Mouse (Mus musculus) lung, postnatal 36 days (tissue): Measurements from ENCODE around the gene Itsn1.

Experiments
- DNase-seq: peaks from one replicate; pipeline ENCODE4 v3.0.0; 2022; ENCODE audit warnings: mixed read lengths

The Itsn1 gene

DNA sequence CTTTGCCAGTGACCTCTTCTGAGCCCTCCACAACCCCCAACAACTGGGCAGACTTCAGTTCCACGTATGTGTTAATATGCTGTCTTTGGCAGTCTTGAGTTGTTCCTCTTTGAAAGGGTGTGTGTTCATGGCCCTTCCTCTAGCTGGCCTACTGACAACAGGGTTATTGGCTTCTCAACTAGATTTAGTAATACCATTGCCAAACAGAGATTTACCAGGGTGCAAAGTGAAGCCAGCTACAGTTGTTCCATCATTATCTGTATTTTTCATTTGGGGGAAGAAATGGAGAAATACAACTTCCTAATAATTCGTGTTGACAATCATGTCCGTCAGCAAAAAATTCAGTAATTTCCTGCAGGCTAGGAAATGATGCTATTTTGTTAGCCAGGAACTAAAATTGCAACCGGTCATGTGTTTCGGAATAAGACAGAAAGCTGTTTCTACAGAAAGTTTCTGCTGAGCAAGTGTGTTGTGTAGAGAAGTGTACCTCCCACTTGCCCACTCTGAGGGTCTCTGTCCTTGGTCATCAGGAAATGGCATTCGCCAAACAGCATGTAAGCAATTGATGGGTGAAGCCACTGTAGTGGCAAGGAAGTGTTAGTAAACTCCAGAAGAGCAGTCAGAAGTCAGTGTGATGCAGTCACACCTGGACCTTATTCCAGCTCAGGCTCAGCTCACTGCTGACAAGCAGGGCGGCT is 120.0 kb downstream of the Itsn1 start:
- DNase-seq: peak; percentile 51

DNA sequence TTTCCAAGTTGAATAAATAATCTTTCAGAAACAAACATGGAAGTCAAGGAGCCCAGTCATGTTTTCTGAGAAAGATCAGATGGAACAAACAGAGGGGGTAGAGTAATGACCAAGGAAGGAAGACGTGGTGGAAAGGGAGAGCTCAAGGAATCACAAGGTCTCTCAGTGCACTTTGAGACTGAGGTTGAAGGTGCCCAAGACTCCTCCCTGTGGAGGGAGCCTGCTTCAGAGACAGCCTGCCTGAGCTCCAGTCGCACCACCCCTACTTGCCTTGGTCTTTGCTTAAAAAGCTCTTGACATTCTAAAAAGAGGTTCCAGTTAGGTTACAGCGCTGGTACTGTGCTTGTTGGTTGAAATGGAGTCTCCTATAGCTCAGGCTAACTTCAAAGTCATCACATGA is 121.1 kb downstream of the Itsn1 start:
- DNase-seq: no peak

DNA sequence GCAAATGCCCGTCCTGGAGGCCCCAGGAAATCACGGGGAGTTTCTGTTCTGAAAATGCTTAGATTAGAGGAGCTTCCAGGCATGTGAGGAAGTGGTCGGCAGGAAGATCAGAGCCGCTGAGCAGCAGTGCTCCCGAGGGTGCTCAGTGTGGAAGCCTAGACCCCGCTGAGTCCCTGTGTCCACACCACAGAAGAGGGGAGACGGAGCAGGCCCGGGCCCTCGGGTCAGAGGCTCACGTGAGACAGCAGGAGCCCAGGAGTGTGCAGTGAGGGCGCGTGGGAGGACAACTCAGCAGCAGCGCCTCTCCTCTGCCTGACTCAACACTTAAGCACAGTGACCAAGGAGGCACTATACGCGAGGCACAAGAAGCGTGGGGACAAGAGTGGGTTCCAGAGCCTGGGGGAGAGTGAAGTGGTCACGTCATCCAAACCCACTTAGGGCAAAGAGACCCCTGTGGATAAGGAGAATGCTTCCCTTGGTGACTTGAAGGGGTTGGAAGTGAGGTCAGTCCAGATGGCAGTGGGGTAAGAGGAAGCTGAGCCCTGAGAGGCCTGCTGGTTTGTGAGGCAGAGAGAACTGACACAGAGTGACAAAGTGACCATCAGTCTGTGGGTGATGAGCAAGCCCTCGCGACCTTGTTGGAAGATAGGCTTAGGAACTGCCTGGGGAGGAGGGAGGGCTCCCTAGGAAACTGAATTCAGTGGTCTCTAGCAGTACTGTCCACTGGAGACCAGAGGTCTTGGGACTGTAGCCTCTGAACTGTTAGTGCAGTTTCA is 122.6 kb downstream of the Itsn1 start:
- no peak for DNase-seq

DNA sequence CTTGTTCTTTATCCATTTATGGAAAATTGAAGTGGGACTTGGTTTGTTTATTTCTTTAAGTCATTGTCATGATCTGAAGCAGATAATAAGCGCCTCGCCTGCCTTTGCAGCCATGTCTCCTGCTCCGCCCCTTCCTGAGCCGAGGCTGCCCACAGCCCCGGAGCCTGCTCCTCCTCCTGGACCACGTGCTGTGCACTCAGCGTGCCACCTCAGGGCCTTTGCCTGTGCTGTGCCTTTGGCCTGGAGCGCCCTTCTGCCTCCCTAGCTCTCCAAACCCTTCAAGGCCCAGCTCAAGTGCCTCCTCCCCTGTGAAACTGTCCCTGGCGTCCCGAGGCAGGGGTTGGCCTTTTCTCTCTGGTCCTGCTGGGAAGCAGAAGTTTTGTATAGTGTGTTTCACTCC is 123.7 kb downstream of the Itsn1 start:
- no peak for DNase-seq

DNA sequence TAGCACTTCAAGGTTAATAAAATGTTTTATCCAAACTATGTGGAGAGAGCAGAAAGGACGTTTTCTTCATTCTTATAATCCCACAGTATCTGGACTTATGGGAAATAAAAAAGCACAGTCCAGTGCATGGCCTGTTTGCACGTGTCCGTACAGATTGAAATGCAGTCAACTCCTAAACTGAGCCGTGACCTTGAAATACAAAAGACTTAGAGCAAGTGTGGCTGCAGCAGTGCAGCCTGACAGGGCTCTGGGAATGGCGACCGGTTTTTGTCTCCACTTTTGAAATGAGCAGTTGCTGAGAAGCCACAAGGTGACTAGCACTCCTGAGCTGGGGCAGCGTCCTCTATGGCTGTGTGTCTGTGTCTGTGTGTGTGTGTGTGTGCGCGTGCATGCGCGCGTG is 124.1 kb downstream of the Itsn1 start:
- DNase-seq: no peak

DNA sequence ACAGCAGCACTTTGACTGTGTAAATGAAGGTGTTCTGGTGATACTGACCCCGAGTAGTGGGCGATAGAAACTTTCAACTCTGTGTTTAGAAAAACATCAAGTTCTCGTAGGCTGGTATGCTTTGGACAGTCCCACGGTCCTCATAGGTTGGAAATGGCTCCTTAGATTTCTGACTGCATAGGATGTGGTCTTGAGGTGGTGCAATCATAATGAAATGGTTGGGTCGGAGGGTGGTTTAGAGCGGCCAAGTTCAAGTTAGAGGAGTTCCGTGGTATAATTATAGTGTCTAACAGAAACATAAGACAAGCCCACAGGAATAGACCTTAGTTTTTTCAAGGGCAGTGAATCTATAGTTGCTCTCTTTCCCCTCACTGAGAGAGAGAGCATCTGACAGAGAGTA is 129.6 kb downstream of the Itsn1 start:
- no peak for DNase-seq

DNA sequence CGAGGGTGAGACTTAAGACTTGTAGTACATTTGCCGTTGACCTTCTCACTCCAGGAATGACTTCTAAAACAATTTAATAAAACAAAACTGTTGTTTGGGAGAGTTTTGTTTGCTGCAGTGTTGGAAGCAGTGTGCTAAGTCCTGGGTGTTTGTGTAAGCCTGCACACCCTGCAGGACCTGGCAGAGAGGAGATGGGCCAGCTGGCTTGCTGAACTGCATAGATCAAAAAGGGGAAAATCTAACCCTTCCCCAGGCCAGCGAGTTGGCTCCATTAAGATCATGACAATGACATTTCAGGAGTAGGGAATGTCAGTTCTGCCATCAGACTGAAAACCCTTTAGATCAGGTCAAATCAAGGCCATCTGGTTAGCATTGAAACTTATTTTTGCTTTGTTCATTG is 130.1 kb downstream of the Itsn1 start:
- no peak for DNase-seq

DNA sequence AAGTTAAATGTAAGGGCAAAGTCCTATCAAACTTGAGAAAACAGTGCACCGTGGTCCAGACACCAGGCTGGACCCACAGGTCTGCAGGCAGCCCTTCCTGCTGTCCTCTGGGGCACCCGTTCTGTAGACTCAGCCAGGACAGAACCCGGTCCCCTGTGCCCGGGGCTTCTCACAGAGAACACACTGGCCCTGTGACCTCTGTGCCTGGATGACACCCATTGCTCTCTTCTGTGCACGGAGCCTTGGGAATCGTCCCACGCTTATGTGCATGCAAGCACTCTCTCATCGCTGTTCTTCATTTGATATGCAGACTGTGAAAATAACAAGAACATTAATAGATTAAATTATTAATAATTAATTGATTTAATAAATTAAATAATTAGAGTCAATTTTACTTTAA is 130.9 kb downstream of the Itsn1 start:
- DNase-seq: no peak

DNA sequence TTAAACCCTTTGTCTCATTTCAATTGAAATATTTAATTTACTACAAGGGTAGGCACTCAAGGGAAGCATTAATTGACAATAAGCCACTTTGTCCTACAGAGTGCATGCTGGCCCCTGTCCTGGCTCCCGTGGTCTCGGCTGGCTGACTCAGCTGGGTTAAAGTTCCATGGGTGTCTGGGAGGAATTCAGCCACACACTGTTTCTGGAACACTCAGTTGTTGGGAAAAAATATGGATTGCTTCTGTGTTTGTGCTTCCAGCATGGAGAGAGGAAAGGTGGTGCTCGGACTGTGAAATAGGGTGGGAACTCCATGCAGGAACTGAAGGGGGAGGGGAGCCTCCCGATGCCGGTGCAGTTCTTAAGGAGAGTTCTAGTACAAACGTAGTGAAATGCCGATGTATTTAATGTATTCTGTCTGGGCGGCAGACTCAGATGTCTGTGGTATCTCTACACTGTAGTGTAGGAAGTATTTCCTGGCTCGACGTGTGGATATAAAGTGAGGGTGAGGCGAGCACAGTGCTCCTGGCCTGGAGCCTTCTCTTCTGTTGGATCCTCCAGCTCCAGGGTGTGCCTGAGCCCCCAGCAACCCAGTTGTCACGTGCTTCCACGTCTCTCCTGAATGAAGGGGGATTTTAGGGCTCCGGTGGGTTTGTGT is 131.5 kb downstream of the Itsn1 start:
- no peak for DNase-seq

DNA sequence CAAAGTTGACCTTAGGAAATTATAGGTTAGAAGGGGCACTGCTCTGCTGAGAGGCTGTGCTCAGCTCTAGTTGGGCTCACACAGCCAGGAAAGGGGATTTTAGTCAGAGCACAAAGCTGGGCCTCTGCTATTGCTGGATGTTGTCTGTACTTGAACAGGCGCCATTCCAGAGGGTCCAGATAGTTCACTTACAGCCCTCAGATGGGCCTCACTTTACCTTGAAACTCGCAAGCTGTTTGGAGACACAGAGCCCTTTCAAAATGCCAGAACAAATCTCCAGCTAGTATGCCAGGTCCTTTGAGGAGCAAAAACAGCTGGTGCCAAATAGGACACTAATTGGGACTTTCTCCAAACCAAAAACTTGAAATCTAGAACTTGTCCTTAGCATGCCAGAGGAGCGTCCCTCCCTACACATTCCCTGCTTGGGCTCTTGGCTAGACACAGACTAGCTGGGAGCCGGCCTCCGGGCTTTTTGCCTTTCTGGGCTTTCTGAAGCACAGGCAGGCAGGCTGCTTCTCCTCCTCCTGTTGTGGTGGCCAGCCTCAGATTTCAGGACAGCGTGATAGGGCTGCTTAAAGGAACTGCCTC is 132.8 kb downstream of the Itsn1 start:
- peak; percentile 61 for DNase-seq

DNA sequence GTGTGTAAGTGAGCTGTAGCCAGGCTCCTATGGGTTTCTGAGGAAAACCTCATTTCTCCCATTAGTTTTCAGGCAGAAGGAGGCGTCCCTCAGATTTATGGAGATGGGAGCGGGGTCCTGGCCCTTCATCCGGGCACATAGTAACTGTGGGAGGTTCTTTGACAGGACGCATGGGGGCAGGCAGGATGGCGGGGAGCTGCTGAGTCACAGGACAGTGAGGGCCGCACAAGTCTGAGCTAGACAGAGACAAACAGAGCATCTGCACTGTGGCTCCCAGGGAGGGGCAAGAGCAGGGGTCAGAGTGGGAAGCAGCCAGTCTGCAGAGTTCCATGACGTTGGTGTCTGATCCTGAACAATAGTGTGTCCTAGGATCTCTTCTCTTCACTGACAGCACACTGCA is 133.8 kb downstream of the Itsn1 start:
- DNase-seq: no peak

DNA sequence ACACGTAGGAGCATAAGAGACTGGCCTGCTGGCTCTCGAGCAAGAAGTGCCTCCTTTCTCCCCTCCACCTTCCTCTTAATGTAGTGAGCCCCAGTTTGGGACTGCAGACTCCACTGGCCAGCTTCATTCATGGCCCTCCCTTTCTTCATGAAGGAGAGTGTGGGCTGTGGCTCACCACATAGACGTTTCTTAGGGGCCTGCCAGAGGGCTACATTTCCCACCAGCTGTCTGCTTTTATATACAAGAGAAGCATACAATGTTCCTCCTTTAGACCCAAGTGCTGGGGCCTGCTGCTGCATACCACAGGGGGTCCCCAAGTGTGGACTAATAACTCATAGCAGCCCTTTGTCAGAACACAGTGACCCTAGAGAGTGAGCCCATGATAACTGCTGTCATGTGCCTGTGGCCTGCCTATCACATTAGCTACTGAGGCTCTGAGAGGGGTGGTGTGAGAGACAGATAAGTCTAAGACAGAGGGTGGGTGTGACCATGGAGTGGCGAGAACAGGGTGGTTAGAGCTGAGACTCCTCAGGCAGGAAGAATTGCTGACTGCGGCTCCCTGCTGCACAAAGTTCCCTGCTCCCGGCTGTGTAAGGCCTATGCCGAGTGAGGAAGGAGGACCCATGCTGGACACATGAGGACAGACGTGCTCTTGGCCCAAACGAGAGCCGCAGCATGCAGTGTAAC is 135.7 kb downstream of the Itsn1 start:
- DNase-seq: no peak

DNA sequence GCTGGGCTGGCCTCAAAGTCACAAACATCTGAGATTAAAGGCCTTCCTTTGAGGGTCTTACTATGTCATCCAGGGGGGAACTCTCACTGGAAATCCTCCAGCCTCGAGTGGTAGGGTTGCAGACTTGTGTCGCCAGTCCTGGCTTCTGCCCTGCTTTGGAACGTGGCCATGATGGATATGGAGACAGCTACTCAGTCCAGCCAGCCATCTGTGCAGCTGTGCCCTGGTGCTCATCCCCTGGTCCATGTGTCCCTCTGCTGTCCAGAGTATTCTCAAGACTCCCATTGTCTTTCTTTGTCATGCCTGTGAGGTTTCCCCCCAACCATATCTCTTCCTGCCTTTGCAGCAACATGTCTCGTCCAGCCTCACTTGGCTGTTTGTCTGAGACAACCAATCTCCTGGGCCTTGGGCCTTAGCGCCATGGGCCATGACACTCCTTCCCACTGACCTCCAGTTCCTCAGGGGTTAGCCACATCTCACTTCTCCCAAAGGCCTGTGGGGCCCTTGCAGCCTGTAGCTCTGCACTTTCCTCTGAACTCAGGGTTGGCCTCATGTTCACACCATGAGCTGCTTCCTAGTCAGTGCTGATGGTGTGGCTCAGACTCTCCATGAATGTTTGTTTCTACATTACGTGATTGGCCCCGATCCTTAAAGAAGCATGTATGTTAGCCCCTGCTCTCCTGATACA is 136.6 kb downstream of the Itsn1 start:
- no peak for DNase-seq

DNA sequence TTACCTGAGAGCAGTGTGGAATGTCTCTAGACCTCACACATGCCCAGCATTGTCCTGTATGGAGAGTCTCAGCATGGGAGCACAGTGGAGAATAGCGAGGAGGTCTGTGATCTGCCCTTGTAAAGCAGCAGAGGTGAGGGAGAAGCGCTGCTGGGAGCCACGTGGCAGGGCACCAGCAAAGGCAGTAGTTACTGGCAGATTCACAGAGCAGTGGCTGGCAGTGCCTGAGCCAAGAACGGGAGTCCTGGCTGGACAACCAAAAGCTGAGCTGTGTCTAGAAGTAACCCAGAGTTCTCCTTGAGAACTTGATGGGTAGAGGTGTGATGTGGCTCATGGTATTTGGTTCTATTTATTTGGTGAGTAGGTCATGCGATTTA is 137.2 kb downstream of the Itsn1 start:
- no peak for DNase-seq

DNA sequence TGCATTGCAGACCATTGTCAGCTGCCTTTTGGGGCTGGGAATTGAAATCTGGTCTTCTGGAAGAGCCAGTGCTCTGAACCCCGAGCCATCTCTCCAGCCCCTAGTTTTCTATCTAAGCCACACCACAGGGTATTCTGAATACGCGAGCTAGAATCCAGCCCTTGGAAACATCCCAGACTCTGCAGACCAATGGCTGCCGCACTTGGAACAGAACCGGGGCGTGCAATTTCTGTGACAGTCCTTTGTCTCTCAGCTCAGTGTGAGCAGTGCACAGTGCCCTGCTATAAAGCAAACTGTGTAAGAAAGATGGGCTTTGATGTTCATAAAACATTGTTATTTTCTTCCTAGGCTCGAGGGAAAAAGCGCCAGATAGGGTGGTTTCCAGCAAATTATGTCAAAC is 138.6 kb downstream of the Itsn1 start:
- no peak for DNase-seq

DNA sequence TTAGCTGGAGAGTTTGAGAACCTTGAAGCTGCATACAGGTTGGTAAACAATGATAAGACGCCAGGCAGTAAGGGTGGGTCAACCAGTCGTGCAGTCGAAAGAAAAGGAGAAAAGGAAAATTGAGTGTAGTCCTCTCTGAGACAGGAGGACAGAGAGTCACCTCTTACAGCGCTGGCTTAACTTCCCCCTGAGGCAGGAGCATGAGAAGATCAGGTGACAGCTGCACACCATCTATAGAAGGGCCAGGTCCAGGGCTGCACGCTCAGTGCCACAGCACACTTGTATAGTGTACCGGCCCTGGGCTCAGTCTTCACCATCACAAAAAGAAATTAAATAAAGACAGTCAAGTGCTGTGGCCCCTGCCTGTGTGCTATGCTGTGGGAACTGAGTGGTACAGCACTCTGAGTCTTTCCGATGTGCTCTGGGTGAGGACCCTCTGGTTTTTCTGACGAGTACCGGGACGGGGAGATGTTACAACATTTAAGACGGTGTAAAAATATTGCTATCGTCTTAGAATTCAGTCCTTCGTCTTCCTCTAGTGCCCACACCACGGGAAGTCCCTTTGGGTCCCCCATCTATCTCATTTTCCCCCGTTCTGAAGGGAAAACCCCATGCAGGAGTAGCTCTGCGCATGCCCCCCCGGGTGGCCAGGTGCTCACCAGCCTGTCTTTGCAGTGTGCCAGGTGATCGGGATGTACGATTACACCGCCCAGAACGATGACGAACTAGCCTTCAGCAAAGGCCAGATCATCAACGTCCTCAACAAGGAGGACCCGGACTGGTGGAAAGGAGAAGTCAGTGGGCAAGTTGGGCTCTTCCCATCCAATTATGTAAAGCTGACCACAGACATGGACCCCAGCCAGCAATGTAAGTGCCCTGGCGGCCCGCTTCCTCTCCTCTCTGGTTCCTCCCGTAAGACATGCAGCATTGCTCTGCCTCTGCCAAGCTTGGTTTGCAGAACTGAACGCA is 140.1 kb downstream of the Itsn1 start:
- peak; percentile 82 for DNase-seq

DNA sequence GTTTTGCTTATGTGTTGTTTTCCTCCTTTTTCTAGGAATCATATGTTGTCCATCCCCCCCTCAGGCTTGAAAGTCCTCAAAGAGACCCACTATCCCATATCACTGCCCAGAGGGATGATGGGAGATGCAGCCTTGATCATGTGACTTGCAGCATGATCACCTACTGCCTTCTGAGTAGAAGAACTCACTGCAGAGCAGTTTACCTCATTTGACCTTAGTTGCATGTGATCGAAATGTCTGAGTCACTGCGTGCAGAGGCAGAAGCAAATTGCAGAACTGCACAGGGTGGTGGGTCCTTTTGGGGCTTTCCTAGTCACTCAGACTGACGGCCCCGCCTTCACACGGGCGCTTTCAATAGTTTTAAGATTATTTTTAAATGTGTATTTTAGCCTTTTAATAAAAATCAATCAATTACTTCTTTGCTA is 141.1 kb downstream of the Itsn1 start:
- no peak for DNase-seq

DNA sequence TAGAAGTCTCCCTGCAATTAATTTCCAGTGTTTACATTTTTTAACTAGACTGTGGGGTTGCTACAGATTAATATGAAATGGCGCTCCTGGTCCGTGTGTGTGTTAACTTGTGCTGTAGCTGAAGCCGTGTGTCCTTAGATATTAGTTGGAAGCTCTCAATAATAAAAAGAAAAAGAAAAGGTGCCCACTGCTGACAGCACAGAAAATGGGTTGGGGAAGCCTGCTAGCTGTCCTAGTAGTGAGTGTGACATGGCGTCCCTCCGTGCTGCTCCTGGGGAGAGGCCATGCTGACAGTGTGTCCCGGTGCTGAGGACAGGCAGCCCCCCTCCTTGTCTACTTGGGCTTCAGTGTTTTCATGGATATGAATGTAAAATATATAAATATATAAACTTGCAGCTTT is 142.1 kb downstream of the Itsn1 start:
- DNase-seq: no peak

DNA sequence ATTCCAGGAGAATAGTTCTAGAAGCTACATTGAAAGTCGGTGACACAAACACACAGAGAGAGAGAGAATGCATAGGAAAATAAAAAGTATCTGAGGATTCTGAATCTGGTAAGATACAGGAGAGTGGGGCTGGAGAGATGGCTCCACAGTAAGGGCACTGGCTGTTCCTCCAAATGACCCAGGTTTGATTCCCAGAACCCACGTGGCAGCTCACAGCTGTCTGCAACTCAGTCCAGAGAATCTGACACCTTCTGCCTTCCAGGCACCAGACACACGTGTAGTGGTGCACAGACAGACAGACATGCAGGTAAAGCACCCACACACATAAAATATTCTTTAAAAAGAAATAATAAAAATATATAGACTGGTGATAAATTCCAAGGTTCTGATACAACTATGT is 144.6 kb downstream of the Itsn1 start:
- DNase-seq: no peak

DNA sequence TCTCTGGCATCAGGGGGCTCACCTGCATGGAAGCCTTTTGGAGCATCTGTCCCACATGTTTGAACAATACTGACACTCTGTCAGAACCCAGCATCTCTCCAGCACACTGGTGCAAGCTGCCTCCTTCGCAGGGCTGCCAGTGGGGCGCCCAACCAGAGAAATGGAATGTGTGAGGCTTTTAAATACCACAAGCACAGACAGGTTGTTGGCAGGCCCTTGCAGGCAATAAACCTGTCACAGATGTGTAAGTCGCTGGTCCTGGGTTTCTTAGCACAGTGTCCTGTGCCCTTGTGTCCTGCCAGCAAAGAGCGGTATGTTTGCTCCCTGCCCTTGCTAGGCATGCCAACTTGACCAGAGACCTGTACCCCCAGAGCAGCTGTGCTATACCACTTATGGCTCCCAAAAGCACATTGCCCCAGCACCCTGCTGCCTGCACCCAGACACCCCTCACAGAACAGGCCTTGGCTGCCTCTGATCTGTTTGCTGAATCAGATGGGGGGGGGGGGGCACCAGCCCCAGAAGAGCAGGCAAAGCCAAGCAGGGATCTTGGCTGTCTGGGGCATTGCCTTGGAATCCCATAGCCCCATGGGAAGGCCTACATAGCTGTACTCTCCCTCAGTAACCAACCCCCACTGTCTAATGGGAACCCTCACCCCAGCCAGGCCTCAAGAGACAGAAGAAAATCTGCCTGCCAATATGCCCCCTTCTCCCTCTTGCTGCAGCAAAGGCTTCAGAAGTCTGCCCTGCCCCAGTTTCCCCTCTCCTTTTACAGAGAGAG is 146.7 kb downstream of the Itsn1 start:
- no peak for DNase-seq

DNA sequence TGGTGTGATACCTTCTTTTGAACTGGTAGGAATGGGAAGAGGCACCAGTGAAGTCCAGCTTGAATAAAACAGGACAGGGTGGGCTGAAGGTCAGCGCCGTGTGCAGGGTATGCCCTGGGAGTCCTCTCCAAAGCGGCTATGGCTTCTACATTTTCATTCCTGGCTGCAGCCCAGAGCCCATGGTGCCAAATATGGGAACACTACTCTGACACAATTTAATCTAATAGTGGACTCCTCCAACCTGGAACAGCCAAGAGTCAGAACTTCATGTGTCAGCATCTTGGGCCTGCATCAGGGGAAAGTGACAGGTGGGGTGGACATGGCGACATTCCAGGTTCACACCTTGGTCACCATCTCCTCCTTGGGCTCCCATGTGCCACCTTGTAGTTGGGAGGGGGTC is 147.4 kb downstream of the Itsn1 start:
- no peak for DNase-seq
